Mouse (Mus musculus) ES-E14 (cell line): Measurements from ENCODE around the gene Arhgap28.

Experiments used
- MAFK ChIP-seq: IDR thresholded peaks from 2 replicates; pipeline ENCODE4 v1.6.1; 2014; ENCODE audit warnings: mild to moderate bottlenecking, low read depth, low read length, inconsistent platforms; ENCODE audit not compliant: insufficient read depth
- ZC3H11A ChIP-seq: IDR thresholded peaks from 2 replicates; pipeline ENCODE4 v1.6.1; 2012; ENCODE audit warnings: low read depth, mild to moderate bottlenecking, inconsistent platforms, low read length, borderline replicate concordance

- no peak for TF ChIP-seq ZC3H11A
- no peak for TF ChIP-seq MAFK
Observed at GRCm38 (mm10) chr17:67928280-67928679, 75.6 kb downstream of the Arhgap28 start.
